Mouse (Mus musculus): ENCODE measurements around the gene Fubp1.
A peak's percentile ranks its signal among the peaks of the same experiment; 100 is the strongest.

The Fubp1 gene

DNA sequence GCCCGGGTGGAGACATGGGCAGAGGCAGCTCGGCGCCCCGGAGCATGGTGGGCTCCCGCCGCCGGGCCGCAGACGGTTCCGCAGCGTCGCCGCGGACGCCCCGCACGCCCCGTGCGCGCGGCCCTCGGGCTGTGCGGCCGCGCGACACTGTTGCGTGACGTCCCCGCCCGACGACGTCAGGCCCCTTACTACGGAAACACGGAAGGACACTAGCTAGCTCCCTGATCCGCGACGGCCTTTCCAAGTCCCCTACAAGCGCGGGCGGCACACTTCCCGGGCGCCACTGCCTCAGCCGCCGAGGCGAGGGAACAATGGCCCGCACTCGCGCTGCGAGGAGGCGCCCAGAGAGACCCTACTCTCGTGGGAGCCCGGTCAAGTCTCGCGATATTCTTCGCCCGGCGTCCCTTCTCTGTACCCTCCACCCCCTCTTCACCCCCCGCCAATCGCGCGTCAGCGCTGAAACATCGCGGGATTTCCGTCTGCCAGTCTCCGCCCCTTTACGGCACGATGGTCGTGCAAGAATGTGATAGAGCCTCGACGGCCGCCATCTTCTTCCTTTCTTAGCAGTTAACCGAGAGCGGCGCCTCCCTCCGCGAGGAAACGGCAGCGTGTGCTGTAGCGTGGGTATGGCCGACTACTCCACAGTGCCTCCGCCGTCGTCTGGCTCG lies at the start of gene Fubp1, which contains the start of gene Dnajb4:
Gene Fubp1 (plus strand): TSS at position 456 of the 668 bp plus-strand sequence.
Gene Dnajb4 (minus strand): TSS at position 336 of the 668 bp plus-strand sequence.
- DNase-seq: peak; percentile 99 to 100

DNA sequence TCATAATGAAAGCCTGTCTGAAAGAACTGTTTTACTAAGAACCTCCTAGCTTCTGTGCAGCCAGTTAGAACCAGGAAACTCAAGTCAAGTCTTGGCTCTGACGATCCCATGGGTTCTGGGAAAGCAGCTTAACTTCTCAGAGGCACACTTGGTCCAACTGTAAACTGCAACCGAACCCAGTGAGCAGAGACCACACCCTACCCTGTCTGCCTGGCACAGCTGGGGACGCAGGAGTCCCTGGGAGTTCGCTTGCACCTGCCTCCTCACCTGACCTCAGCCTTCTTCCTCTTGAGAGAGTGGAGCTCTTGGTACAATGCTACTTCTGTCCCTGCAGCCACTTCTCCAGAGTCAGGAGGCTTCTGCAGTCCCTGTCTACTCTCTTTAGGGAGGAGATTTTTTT lies 49.6 kb upstream of the Fubp1 start:
- peak; percentile 33 to 50 for DNase-seq

DNA sequence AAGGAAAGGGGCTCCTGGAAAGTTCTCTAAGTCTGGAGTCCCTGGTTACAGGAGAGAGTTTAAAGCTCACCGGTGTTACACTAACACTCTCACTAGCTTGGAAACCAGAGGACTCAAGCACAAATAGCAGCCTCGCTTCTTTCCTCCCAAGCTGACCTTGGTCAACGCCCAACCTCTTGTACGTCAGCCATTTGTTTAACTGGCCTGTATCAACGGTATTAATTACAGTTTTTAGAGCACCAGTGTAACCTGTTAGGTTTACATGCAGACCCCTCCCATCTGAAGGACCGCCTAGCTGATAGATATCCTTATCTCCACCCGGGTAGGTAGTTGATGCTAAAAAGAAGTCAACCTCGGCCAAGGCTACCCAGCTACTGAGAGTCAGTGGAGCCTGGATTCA lies 46.9 kb upstream of the Fubp1 start:
- no peak for DNase-seq

DNA sequence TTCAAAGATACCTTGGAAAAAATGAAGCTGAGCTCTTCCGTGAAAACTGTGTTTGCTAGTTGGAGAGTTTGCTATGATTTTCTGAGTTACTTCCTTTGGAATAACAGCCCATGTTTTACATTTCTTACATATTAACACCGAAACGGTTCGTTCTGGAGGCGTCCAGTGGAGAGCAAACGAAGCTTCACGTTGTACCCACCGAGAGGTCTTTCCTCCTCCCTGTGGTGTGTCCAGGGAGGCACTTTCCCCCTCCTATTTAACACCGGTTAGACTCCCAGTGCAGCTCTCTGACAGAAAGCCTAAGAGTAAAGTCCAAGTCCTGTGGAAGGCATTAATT lies 45.2 kb upstream of the Fubp1 start:
- no peak for DNase-seq

DNA sequence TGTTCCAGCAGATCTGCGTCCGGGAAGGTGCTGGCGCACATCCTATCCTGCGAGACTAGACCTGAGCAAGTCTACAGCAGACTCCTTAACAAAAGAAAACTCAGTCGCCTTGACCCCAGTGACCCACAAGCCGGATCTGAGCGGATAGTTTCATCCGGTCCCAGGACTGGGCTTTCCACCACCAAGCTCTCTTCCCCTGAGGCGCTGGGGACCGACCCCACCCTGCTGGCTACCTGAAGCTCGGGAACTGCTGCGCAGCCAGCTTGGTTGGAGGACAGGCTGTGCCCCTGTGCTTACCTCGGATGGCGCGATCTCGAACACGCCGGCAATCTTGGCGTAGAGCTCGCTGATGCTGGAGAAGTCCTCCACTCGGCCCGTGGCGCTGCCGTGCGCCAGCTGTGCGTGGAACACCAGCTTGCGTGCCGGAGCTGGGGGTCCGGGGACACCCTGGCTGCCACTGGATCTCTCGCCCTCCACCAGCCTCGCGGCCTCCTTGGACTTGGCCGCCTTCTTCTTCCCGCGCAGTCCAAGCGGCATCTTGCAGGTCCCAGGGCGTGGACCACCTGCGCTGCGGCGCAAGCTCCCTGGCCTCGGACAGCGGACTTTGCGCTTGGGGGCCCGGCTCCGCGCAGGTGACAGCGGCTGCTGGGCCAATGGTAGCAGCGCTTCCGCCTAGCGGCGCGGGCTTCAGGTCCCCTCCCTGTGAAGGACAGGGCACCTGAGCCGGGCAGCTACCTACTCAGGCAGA lies 44.7 kb upstream of the Fubp1 start:
- peak; percentile 86 to 87 for DNase-seq

DNA sequence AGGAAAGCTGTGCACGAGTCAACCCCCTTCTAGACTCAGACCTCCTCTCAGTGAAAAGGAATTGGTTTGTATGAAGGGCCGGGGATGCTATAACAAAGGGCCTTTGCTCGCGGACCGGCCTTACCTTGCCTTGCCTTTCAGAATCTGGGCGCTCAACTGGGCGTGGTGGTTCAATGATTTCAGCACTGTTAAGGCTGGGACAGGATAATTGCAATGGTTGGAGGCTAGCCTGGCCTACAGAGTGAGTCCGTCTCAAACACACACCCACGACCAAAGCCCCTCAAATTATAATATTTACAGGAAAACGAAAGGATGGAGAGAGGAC lies 44.2 kb upstream of the Fubp1 start, which contains the start of gene Gipc2:
Gene Gipc2 (minus strand): TSS at position 132 of the 325 bp plus-strand sequence.
- DNase-seq: no peak

DNA sequence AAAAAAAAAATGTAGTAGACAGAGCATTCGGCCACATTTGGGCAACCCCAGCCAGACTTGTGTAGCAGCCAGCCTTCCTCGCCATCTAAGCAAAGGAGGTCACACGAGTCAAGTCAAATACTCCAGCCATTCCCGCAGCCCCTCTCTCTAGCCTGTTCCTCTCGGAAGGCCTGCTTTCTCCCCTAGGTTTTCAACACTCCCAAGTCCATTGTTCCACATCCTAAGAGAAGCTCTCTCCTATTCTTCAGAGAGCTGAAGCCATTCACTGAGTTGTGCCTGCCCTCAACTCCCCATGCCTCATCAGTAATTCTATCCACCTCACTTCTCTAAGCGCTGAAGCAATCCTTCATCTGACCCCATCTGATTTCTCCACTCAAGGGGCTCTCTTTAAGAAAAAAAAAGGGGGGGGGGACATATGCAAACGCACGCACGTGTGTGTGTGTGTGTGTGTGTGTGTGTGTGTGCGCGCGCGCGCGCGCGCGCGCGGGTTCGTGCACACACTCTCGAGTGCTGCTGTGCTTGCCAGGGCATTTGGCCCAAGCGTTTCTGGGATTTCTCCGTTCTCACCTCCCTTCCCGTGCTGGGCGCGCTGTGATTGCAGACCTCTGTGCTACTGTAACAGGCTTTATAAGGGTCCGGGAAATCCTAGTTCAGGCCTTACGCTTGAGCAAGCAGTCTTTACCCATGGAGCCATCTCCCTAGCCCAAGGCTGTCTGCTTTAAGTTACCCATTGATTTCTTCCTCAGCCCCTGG lies 43.3 kb upstream of the Fubp1 start:
- no peak for DNase-seq

DNA sequence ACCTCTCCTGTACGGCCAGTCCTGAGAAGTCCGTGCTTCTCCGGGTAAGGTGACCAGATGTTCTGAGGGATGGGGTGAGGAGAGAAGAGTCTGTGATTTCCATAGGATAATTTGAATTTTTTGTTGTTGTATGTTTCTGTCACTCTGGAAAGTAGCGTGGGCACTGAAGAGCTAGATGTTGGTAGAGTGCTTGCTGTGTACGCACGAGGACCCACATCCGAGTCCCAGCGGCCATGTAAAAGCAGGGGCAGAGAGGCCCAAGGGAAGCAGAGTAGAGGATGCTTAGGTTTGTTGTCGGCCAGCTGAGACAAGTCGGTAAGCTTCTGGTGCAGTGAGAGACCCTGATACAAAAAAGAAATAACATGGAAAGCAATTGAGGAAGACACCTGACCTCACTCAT lies 42.2 kb upstream of the Fubp1 start:
- no peak for DNase-seq

DNA sequence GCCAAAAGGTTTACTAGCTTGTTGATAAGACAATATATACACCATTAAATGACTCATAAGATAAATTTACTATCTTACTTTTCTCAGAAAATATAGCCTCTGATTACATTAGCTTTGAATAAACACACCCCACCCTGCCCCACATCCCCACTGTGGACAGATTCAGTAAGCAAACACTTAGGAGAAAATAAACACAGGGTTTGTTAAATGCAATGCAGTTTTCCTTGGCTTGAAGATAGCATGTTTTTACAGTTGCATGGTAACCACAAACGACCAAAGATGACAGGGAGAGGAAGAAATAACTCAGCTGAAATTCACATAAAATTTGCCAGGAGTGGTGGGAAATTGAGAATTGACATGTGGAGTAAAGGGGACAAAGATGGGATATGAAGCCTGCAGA lies 39.8 kb upstream of the Fubp1 start:
- DNase-seq: no peak

DNA sequence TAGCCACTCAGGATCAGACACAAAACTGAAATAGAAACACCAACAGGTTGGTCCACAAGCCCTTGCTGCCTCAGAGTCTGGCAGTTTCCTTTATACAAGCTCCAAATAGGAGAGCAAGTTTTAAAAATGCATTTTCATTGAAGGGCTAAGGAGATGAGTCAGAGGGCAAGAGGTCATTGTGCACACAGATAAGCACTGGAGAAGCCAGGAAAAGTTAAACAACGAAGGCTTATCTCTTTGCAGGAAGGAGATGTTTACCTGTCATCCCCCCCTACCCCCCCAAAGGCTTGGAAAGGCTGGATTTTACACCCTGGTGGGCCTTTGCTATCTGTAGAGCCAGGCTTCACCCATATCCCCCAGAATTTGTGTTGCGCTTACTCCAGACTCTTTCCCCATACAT lies 39.0 kb upstream of the Fubp1 start:
- DNase-seq: no peak

DNA sequence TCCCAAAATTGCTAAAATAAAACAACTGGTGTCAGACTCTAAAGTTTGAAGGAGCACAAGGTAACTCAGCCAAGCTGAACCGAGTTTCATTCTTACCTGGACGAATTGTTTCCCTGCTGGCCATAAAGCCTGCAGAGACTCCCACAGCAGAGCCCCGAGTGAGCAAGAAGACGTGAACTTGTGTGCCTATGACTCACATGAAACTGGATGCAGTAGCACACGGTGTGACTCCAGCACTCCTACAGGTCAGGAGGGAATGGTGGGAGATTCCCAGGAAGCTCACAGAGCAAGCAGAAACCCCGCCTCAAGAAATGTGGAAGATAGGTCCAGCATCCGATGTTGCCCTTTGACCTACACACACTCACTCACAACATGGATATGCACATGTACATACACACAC lies 38.4 kb upstream of the Fubp1 start:
- DNase-seq: no peak

DNA sequence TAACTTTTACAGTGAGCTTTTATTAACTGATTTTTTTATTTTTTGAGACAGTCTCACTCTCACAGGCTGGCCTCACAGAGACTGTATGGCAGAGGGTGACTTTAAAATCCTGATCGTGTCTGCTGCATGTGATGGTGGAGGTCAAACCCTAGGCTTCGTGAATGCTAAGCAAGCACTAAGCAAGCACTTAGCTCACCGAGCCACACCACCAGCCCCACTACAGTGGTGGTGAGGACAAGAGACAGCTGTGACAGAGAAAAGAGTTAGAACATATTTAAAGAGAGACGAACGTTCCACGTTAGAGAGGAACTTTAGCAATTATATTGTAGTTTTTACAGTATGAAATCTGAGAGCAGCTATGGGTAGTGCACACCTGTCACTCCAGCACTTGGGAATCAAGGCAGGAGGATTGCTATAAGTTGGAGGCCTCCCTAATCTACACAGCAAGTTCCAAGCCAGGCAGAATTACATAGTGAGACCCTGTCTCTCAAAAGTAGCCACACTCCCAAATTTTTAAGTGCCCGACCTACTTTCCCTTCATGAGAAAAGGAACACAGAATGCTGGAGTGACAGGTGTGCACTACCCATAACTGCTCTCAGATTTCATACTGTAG lies 37.8 kb upstream of the Fubp1 start:
- no peak for DNase-seq

DNA sequence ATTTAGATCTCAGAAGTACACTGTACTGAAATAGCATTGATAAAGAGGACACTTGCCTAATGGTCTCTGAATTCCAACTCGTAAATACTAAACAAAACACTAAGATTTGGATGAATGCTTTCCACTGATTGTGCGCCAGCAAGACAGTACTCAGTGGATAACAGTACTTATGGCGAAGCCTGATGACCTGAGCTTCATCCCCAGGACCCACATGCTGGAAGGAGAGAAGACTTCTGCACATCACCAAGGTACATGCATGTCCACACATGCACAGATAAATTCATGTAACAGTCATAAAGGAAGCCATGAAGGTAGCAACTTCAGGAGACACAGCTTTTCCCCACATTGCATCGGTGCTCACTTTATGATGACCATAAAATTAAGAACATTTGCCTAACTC lies 31.4 kb upstream of the Fubp1 start:
- no peak for DNase-seq

DNA sequence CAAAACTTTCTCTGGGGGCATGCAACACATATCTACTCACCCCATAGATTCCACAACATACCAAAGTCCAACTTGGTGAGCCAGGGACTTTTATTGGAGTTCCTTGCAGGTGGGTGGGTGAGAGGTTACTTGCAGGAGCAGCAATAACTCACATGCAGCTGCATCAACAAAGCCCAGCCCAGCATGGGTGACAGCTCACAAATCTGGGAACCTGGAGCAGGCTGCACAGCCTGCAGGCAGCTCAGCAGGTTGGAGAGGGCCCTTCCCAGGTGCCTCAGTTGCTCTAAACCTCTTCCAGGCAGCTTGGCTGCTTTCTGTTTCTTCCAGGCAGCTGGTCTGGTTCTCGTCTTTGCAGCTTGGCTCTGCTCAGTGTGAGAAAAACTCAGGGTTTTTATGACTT lies 30.9 kb upstream of the Fubp1 start:
- DNase-seq: no peak

DNA sequence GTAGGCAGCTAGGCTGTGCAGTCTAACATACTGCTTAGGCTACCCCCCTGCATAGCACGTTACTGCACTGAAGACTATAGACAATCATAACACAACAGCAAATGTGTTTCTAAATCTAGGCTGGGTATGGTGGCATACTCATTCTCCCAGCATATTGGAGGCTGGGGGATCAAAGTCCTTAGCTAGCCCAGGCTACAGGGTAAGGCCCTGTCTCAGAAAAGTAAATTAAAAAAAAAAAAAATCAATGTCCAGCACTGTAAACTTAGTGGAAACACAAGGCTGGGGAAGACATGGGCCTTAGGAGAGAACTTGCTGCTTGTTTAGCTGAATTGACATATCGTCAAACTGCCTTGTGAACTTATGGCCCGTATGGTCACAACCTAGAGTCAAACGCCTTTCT lies 29.6 kb upstream of the Fubp1 start:
- DNase-seq: no peak

DNA sequence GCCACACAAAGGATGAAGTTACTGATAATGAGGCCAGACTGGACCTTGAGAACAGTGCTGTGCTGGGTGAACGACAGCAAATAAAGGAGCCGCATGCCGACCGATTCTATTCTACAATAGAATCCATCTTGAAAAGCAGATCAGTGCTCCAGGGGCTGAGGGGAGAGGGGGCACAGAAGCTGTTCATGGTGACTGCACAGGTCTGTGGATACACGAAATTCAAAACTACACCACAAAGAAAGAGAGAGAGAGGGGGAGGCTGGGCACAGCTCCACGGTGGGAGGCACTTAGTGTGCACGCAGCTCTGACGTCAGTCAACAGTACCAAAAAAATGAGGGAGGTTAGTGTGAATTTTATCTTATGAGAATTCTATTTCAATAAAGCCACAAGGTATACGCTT lies 26.7 kb upstream of the Fubp1 start:
- DNase-seq: no peak

DNA sequence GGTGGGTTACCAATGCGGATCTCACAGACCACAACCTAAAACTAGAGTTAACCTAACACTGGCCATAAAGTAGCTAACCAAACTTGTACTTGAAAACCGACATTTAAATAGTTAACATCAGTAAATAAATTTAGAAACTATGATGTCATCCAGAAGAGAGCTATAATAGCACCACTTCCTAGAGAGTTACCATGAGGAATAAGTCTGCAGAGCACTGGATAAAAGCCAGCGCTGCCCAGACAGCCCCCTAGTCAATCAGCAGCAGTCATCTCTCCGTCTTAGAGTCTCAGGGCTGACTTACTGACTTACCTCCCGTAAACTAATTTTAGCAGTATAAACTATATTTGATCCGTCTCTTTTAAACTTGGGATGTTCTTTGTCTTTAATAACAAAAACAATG lies 24.1 kb upstream of the Fubp1 start:
- no peak for DNase-seq

DNA sequence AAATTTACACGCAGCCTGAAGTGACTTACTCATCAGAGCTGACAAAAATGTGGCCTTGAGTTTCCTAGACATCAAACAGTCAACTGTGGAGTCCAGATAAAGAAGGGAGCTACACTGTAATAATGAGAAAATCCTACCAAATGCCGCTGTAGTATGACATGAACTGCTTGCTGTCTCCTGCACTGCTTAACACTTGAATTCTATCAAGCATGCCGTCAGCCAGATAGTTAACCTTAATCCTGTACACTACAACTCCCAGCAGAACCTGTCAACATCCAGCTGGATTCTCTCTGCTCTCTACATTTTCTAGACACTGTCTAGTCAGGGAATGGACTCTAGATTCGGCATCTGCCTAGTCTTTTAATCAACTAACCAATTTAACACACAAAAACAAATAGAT lies 20.9 kb upstream of the Fubp1 start:
- no peak for DNase-seq

DNA sequence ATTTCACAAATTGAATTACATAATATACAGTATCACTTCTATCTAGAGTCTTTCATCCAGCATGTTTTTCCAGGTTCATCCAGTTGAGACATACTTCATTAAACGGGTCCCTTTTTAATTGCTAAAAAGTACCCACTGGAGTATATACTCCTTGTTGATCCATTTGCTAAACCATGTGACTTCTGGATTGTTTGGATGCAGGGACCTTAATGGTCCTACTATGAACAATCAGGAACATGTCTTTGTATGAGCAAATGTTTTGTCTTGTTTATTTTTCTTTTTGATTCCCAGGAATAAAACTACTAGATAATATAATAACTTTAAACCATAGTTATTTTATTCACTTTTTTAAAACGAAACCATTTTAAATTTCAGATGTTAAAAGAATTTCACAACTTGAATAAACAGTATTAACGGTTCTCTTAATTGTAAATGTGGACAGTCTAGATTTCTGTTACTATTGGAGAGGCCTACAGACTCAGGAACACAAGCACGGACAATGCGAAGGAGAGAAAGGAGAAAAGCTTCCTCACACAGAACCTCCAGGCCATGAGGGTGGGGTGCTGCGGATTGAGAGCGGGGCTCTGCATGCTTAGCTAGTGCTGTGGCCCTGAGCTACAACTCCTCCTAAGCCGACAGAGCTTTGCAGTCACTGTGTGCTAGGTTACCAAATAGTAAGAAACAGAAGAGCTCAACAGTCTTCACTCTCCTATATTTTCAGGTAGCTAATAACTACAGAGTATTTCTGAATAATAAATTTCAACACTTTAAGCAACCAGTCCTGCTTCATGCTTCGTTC lies 19.3 kb upstream of the Fubp1 start:
- peak in 1 of 2 experiments; percentile 20 for DNase-seq

DNA sequence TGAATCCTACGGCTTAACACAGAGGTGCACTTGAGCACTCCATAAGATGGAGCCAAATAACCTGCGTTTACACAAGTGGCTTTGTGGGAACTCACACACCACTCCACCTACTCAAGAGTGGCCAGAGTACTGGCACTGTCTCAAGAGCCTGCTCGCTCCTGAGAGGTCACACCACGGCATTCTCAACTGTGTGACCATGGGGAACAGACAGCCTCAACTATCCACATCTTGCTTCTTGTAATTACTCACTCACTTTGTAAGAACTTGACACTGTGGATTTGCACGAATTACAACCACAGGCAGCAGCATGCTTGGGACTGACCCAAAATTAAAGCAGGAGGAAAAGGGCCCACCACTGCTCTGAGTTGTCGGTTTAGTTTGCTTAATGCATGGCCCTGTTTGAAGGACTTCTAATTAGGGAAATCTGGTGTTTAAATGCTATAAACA lies 18.4 kb upstream of the Fubp1 start:
- DNase-seq: peak; percentile 66 to 69

DNA sequence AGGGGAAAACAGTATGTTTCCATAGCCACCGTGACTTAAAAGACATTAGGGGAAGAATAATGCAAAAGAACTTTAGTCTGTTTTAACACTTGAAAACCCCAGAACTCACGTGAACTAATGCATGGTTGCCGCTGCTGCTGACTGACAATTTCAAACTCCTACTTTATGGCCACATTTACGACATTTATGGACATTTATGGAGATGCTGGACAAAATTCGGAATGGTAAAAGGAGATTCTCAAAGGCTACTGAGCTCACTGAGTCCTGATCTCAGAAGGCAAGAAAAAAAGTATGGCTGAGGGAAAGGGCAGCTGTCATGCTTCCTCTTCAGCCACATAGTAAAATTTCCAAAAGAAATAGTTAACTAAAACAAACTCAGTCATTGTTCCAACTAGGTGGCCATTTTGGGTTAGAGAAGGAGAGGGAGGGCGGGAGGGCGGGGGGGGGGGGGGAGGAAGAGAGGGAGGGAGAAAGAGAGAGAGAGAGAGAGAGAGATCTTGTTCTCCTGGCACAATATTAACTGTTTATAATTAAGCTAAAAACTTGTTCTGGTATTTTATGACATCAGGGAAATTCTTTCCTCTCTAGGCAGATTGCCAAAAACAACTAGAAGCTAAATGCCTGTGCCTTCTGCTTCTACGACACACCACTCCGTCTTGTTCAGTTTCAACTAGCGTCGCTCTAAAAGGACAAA lies 17.8 kb upstream of the Fubp1 start:
- DNase-seq: peak; percentile 16 to 84

DNA sequence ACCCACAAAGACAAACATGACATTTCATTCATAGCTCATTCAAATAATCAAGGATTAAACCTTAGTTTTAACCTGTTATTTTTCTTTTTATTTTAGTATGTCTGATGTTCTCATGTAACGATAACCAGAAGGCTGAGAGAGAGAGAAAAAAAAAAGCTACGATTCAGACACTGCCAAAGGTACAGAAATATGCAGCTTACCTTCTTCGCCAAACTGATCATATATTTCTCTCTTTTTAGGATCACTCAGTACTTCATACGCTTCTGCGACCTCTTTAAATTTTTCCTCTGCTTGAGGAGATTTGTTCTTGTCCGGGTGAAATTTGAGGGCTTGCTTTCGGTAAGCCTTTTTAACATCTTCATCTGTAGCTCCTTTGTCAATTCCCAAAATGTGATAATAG lies 17.0 kb upstream of the Fubp1 start:
- no peak for DNase-seq

Measured in kidney, postnatal 36 days (tissue).